Mouse (Mus musculus) bone marrow macrophage, adult 2 months (primary cell): ENCODE measurements around the gene Cd96. TPM values are rescaled to one million over a fixed set of nuclear protein-coding genes. Genes with fewer than 3 reads are reported as not detected.
"Not testable (repeated sequence)": the region's sequence is repeated elsewhere in the genome, so short reads cannot be mapped to it uniquely, and the experiment has no call there.

ENCODE experiments used
- H3K27ac ChIP-seq: 2 replicates; pipeline ENCODE4 v1.5.1; 2012; ENCODE audit warnings: low read depth, low read length; ENCODE audit not compliant: insufficient read depth
- H3K4me1 ChIP-seq: 2 replicates; pipeline ENCODE4 v1.6.1; 2012; ENCODE audit warnings: low read length; ENCODE audit not compliant: control insufficient read depth, insufficient read depth
- H3K4me3 ChIP-seq: 2 replicates; pipeline ENCODE4 v1.5.1; 2012; ENCODE audit warnings: mild to moderate bottlenecking, low read length, moderate library complexity; ENCODE audit not compliant: insufficient read depth
- CTCF ChIP-seq: IDR thresholded peaks from 2 replicates; pipeline ENCODE4 v1.5.1; 2012; ENCODE audit warnings: low read depth, mild to moderate bottlenecking, low read length, moderate library complexity
- POLR2A ChIP-seq: IDR thresholded peaks from 2 replicates; pipeline ENCODE4 v1.6.1; 2012; ENCODE audit warnings: mild to moderate bottlenecking, low read depth, low read length, borderline replicate concordance
- polyA plus RNA-seq: library from polyadenylated mRNA; stranded (reverse); fragments of >200 nt; gene quantifications from 2 replicates; pipeline ENCODE4 v1.2.4, GENCODE M21; 2012; ENCODE audit not compliant: missing spikeins, insufficient read depth, insufficient read length

Gene Cd96
- not detected in 2 replicates for polyA plus RNA-seq

- Histone ChIP-seq H3K4me3 (no peak within 1 kb of the TSS), H3K4me1 (no peaks in the 10 kb centered on the region), H3K27ac (no peak within 1 kb of the TSS)
- TF ChIP-seq CTCF (no peak), POLR2A (no peak)
These were observed at the start of gene Cd96 for GRCm38 (mm10) chr16:46120020-46120419. Gene Cd96, minus strand, starts transcription at chr16:46120251.

- no peaks in the 10 kb centered on the region for H3K4me1 ChIP-seq
- no peak overlapping the region for H3K27ac ChIP-seq
- no peak for TF ChIP-seq CTCF
- TF ChIP-seq POLR2A, result no peak
- no peak overlapping the region for H3K4me3 ChIP-seq
These were observed 46.9 kb upstream of the Cd96 start for GRCm38 (mm10) chr16:46166971-46167370.

- no peak overlapping the region for H3K27ac ChIP-seq
- no peak overlapping the region for H3K4me3 ChIP-seq
- TF ChIP-seq CTCF, result no peak
- TF ChIP-seq POLR2A, result no peak
- H3K4me1 ChIP-seq, result no peaks in the 10 kb centered on the region
These were observed 45.3 kb upstream of the Cd96 start for GRCm38 (mm10) chr16:46165305-46165704.

- H3K4me1 ChIP-seq, H3K4me3 ChIP-seq, H3K27ac ChIP-seq: not testable (repeated sequence)
These were observed 34.8 kb upstream of the Cd96 start, which contains the start of gene Gm4737 for GRCm38 (mm10) chr16:46154832-46155231. Gene Gm4737, minus strand, starts transcription at chr16:46155077.

DNA sequence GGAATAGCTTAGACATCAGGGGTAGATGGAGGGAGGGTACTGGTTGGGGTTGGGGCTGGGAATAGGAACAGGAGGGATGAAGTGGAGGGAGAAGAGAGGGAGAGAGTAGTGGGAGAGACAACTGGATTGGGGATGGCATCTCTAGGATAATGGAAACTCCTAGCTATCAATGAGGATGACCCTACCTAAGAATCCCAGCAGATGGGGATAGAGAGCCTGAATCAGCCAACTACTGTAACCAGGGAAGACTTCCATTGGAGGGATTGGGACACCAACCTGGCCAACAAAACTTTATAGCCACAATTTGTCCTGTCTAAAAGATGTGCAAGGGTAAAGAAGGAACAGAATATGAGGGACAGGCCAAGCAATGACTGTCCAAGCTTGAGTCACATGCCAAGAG lies 31.1 kb upstream of the Cd96 start:
- Histone ChIP-seq H3K4me1 (no peaks in the 10 kb centered on the region), H3K4me3 (no peak overlapping the region), H3K27ac (no peak overlapping the region)
- no peak for TF ChIP-seq CTCF
- no peak for TF ChIP-seq POLR2A

- no peak overlapping the region for H3K27ac ChIP-seq
- H3K4me1 ChIP-seq, result no peaks in the 10 kb centered on the region
- H3K4me3 ChIP-seq, result no peak overlapping the region
- no peak for TF ChIP-seq CTCF
- no peak for TF ChIP-seq POLR2A
These were observed 28.8 kb upstream of the Cd96 start for GRCm38 (mm10) chr16:46148661-46149341.

- H3K4me1 ChIP-seq, result no peaks in the 10 kb centered on the region
- no peak overlapping the region for H3K4me3 ChIP-seq
- TF ChIP-seq CTCF (no peak), POLR2A (no peak)
- no peak overlapping the region for H3K27ac ChIP-seq
These were observed 26.9 kb upstream of the Cd96 start for GRCm38 (mm10) chr16:46146962-46147361.

DNA sequence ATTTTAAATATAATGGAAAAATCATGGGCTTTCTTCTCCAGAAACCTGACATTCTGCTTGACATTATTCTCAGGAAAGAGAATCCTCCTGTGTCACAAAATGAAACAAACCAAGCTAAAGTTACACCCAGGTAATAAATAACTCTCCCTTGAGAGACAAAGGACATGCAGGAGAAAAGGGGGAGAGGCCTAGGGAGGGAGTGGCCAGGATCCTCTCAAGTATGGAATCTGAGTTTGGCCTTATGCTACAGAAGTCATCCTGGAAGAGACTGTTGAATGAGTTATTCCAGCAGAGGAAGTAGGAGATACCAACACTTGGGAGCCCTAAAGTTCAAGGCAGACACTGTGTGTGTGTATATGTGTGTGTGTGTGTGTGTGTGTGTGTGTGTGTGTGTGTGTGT lies 2.2 kb upstream of the Cd96 start:
- no peak overlapping the region for H3K27ac ChIP-seq
- no peak overlapping the region for H3K4me3 ChIP-seq
- no peaks in the 10 kb centered on the region for H3K4me1 ChIP-seq
- TF ChIP-seq CTCF (no peak), POLR2A (no peak)

DNA sequence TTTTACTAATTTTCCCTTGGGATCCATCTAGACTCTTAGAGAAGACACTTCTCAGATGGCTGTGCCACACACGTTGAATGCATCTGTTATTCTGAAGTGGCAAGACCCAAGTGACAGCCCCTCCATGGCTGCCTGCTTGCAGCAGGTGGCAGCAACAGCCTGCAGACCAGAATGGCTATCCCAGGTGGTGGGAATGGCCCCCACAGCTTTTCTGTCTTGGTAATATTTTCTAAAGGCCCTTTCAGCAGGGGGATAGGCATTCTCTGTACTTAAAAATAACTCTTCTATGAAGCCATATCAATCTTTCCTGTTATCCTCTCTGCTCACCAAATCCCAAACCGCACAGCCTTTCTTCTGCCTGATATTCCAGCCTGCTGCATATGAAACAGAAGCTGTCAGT lies 1.4 kb upstream of the Cd96 start:
- TF ChIP-seq POLR2A (no peak), CTCF (no peak)
- no peak overlapping the region for H3K27ac ChIP-seq
- no peak overlapping the region for H3K4me3 ChIP-seq
- H3K4me1 ChIP-seq, result no peaks in the 10 kb centered on the region

- H3K27ac ChIP-seq, result no peak overlapping the region
- H3K4me3 ChIP-seq, result no peak overlapping the region
- no peaks in the 10 kb centered on the region for H3K4me1 ChIP-seq
- TF ChIP-seq CTCF (no peak), POLR2A (no peak)
These were observed 556 bp upstream of the Cd96 start for GRCm38 (mm10) chr16:46120607-46121006.
